Mouse (Mus musculus): ENCODE data around the gene Capzb.

DNA sequence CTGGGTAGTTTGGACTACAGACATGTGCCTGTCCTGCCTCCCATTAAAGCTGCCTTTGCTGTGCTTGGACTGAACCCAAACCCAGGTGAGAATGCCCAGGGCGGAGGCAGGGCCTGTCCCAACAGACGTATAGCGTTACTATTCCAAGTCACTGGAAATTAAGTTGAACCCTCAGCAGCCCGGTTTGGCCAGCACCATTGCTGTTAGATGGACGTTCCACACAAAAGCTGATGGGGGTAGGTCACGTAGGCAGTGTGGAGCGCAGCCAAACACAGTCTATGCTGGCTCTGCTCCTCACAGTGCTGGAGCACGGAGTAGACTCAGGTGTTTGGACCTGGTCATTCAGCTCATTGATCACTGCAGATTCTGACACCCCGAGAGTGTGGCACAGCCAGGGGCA, 60.5 kb downstream of the Capzb start:
- TF ChIP-seq GATA1 (IDR thresholded peaks at IDR 0.05; ENCODE audit: borderline replicate concordance, low read length) (no peak), FLI1 (IDR thresholded peaks at IDR 0.05; ENCODE audit: low read length) (no peak)
